Mouse (Mus musculus): Measurements from ENCODE around the gene Ccdc7b.
"Not testable (repeated sequence)": the region's sequence is repeated elsewhere in the genome, so short reads cannot be mapped to it uniquely, and the experiment has no call there.

Ccdc7b gene

GRCm38 (mm10) chr8:129066834-129067233, at the start of gene Ccdc7b:
Ccdc7b (plus strand) TSS chr8:129067134.
- DNase-seq (ENCODE audit: low spot score), result not testable (repeated sequence)

DNA sequence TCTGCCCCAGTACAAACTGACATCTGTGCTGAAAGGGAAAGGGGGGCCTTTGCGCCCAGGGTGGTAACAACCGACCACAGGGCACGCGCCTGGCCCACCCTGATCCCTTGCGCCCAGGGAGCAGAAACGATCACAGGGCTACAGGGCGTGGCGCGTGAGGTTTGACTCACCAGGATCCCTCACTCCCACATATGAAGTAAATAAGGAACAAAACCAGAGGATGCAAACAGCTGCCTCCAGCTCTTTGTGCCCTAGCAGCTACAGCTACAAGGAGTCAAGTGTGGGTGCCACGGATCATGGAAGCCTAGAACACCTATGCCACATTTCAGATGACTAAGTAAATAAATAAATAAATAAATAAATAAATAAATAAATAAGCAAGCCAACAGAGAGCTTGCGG, 1.5 kb upstream of the Ccdc7b start, which contains the start of gene Ccdc7a:
Ccdc7a (minus strand) TSS at position 101 of the 400 bp plus-strand sequence.
- DNase-seq (ENCODE audit: low spot score), result not testable (repeated sequence)

DNA sequence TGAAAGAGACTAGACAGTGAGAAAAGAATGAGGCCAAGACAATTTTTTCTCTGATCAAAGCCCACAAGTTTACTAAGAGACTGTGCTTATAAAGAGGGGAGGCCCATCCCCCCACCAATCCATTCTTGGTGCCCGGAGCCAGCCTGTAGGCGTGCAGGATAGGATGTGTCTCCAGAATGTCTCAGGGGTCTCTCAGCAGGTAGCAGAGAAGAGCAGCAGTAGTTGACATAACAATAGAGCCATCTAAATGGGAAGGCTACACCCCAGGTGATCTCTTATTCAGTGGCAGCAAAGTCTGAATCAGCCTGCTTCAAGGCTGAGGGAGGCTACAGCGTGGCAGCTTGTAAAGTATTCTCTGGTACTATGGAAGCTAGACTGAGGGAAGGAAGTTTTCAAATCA, 48.8 kb downstream of the Ccdc7b start:
- DNase-seq (ENCODE audit: low spot score), result not testable (repeated sequence)

DNA sequence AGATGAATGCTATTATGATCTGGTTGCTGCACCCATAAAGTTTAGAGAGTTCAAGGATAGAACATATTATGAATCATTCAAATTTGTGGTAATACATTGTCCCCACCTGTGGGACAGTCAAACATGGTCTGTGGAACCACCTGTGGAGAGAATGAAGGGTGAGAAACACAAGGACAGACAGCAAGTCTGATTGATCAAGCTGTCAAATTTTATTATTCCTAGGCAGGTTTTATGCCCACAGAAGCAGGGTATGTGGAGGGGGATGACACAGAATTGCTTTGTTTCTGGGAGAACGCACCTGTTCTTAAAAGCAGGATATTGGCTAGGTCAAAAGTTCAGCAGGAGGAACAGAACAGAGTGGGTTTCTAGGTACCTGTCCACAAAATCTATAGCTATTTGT, 64.6 kb downstream of the Ccdc7b start, which contains the start of gene Gm10999:
Gm10999 (minus strand) TSS at position 101 of the 400 bp plus-strand sequence.
- DNase-seq (ENCODE audit: low spot score), result no peak

DNA sequence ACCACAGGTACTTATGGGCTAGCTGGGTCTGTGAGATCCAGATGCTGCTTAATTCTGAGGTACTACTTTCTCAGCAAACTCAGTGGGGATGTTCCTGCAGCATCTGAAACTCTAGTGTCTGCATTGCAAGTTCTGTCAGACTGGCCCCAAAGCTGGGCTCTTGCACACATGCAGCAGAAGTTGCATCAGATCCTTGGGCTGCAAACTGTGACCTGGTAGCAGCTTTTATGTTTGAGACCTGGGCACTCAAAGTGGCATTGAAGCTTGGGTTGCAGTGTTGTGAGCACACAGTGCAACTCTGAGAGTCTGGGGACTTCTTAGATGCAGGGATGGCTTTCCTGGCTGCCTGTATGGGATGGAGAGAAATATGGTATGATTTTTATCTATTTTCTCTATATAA, 66.5 kb downstream of the Ccdc7b start:
- no peak for DNase-seq (ENCODE audit: low spot score)
